Mouse (Mus musculus) heart, embryonic 11.5 days (tissue): ENCODE measurements around the gene Gm49336. TPM values are rescaled to one million over a fixed set of nuclear protein-coding genes. Genes with fewer than 3 reads are reported as not detected.

Source experiments
- ATAC-seq: fragments of 200-750 bp; cut with Nextera tagmentation; replicated peaks from 2 replicates; pipeline ENCODE4 v1.8.0; 2017; ENCODE audit warnings: moderate library complexity; ENCODE audit not compliant: insufficient number of reproducible peaks, low FRiP score, low TSS enrichment
- H3K27ac ChIP-seq: fragments of 300-500 bp; sonication (generic); 2 replicates; pipeline ENCODE4 v1.5.1; 2014; ENCODE audit warnings: mild to moderate bottlenecking, low read depth, low read length
- H3K27me3 ChIP-seq: fragments of 300-500 bp; sonication (generic); 2 replicates; pipeline ENCODE4 v1.6.1; 2014; ENCODE audit warnings: mild to moderate bottlenecking, low read length, mixed read lengths; ENCODE audit not compliant: control insufficient read depth, insufficient read depth
- H3K36me3 ChIP-seq: fragments of 300-500 bp; sonication (generic); 2 replicates; pipeline ENCODE4 v1.6.1; 2014; ENCODE audit warnings: mild to moderate bottlenecking, low read length, moderate library complexity, mixed read lengths; ENCODE audit not compliant: control insufficient read depth, insufficient read depth
- H3K4me1 ChIP-seq: fragments of 300-500 bp; sonication (generic); 2 replicates; pipeline ENCODE4 v1.6.1; 2014; ENCODE audit warnings: low read length; ENCODE audit not compliant: control insufficient read depth, insufficient read depth
- H3K4me2 ChIP-seq: fragments of 300-500 bp; sonication (generic); 2 replicates; pipeline ENCODE4 v1.6.1; 2014; ENCODE audit warnings: mild to moderate bottlenecking, moderate library complexity
- H3K4me3 ChIP-seq: fragments of 300-500 bp; sonication (generic); 2 replicates; pipeline ENCODE4 v1.5.1; 2014; ENCODE audit warnings: low read depth, low read length
- H3K9ac ChIP-seq: fragments of 300-500 bp; sonication (generic); 2 replicates; pipeline ENCODE4 v1.6.1; 2014; ENCODE audit warnings: mild to moderate bottlenecking, low read depth, low read length, moderate library complexity
- H3K9me3 ChIP-seq: fragments of 300-500 bp; sonication (generic); replicated peaks from 2 replicates; pipeline ENCODE4 v1.6.1; 2016; ENCODE audit warnings: low read length; ENCODE audit not compliant: control insufficient read depth
- WGBS: fragments of 180-500 bp; shearing (Covaris S2); extraction: QIAGEN DNeasy Blood & Tissue Kit; methylation state at CpG from one replicate; pipeline ENCODE4 v1.1.7; 2014; ENCODE audit not compliant: insufficient replicate concordance; 5-methylcytosine and 5-hydroxymethylcytosine counted together
- polyA plus RNA-seq: library from polyadenylated mRNA; unstranded; fragments of >200 nt; fragmentation: Nextera tagmentation; extraction: Ambion mirVana; gene quantifications from 2 replicates; pipeline ENCODE4 v1.2.1, GENCODE M21; 2014

Gm49336 gene
- polyA plus RNA-seq, 1 experiment from 2014 or later = 50.6 TPM

DNA sequence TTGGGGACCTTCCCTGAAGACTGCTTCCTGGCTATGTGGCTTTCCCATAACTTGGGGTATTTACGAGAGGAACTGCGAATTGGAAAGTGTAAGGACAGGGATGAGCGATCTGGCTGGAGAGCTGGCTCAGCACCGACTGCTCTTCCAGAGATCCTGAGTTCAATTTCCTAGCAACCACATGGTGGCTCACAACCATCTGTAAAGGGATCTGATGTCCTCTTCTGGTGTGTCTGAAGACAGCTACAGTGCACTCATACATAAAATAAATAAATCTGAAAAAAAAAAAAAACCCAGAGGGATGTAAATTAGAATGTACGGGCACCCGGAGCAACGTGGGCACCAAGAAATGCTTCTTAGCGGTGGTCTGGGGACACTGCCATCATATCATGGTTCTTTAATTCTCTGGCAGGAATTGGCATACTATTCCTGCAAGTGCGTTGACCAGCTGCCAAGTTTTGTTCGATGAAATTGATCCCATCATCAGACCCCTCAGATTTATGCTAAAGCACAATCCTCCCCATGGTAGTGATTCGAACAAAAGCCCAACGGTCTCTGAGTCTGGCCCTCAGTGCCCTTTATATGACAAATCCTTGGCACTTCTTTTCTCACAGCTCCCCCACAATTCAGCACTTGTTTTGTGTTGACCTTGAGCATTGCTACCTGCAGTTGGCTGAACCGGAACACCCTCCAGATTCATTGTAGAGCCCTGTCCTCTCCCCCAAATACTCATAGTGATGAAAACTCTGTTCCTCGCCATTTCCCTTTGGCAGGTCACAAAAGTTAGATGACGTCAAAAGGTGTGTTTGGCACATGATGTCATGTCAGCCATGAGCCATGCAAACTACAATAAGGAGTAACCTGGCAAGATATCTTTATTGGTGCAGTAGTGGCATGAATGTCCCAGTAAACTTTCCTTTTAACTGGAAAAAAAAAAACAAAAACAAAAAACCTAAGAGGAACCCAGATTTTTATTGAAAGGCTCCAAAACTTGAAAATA lies 995 bp upstream of the Gm49336 start:
- Histone ChIP-seq H3K4me2 (peak overlapping the region; percentile 83), H3K4me3 (peak overlapping the region; percentile 89), H3K4me1 (peaks cover 9% of the 10 kb centered on the region), H3K9me3 (no peaks in the 10 kb centered on the region), H3K27ac (peak overlapping the region; percentile 78), H3K36me3 (no peaks in the 10 kb centered on the region), H3K27me3 (no peaks in the 10 kb centered on the region), H3K9ac (peak overlapping the region; percentile 81)
- WGBS = 24% methylated on average over 15 of the region's 15 CpGs
- ATAC-seq = no peak

DNA sequence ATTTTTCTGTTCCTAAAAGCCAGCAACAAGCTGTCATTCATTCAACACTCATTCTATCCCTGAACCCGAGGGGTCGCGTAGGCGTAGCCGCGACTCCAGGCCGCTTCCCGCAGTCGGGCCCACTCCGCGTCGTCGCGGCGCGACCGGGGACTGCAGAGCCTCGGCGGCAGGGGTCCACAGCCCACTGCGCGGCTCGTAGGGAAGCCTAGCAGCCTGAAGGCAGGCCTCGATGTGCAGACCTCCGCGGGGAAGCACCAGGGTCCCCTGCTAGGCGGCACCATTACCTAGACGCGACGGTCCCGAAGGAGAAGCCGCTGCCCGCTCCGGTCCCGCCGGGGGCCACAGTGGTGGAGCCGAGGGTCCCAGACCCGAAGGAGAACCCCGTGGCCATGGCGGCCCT lies 428 bp downstream of the Gm49336 start:
- Histone ChIP-seq H3K4me1 (peaks cover 9% of the 10 kb centered on the region), H3K36me3 (no peaks in the 10 kb centered on the region), H3K4me3 (peak overlapping the region; percentile 89), H3K9ac (peak overlapping the region; percentile 97), H3K27ac (peak overlapping the region; percentile 78), H3K9me3 (no peaks in the 10 kb centered on the region), H3K4me2 (peak overlapping the region; percentile 85), H3K27me3 (no peaks in the 10 kb centered on the region)
- peak; percentile 69 for ATAC-seq
- WGBS = under 1% methylated on average over 39 of the region's 39 CpGs

DNA sequence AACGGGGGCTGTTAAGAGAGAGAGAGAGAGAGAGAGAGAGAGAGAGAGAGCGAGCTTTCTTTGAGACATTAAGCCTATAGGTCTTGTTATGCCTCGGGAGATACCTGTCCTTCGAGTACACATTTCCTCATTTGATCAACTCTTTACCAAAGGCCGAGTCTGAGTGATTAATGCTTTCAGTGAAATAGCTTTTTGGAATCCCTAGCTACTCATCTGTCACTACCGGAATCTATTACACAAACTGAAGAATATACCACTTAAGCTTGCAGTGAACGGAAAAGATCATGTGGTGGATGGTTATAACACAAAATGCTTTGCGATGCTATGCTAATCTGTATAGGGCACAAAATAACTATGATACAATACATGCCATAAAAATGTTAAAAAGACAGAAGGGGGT lies 941 bp downstream of the Gm49336 start:
- Histone ChIP-seq H3K27me3 (no peaks in the 10 kb centered on the region), H3K9me3 (no peaks in the 10 kb centered on the region), H3K36me3 (no peaks in the 10 kb centered on the region), H3K4me2 (peak overlapping the region; percentile 85), H3K4me1 (peaks cover 9% of the 10 kb centered on the region), H3K27ac (no peak overlapping the region), H3K9ac (peak overlapping the region; percentile 97), H3K4me3 (peak overlapping the region; percentile 89)
- ATAC-seq = no peak
- 20% methylated on average over 8 of the region's 8 CpGs for WGBS

DNA sequence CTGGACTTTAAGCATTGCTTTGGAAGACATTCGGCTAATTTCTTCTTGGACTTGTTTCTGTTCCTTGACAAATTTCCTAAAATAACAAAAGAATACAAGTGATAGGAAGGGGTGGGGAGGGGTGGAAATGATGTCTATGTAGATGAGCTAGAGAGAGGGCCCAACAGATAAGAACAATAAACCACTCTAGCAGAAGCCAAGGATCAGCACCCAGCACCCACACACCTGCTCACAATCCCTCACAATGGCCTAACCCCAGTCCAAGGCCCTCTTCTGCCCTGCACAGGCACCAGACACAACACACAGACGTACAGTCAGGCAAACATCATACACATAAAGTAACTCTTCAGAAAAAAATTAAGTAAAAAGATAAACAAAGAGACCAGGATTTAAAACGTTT lies 12.8 kb downstream of the Gm49336 start:
- Histone ChIP-seq H3K4me2 (no peak overlapping the region), H3K4me1 (no peaks in the 10 kb centered on the region), H3K27me3 (no peaks in the 10 kb centered on the region), H3K36me3 (peaks cover 18% of the 10 kb centered on the region), H3K9ac (no peak overlapping the region), H3K4me3 (no peak overlapping the region), H3K27ac (no peak overlapping the region), H3K9me3 (no peaks in the 10 kb centered on the region)
- WGBS = 84% methylated on average over 3 of the region's 3 CpGs
- ATAC-seq = no peak

DNA sequence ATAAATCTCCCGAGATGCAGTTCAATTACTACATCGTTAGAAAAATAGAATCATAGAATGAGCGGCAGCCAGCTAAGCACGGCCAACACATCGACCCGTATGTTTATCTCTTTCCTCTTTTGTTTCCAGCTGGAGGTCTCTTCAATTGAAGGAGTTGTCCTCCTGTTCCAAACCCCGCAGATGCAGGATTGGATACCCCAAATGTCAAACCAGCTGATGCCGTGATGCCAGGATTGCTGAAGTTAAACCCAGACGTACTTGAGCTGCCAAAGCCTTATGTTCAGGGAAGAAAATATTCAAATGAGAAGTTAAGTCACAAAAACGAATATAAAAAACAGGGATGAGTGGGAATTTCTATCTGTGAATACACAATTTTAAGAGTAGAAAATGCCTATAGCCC lies 31.4 kb downstream of the Gm49336 start:
- Histone ChIP-seq H3K9ac (no peak overlapping the region), H3K4me3 (no peak overlapping the region), H3K27ac (no peak overlapping the region), H3K27me3 (no peaks in the 10 kb centered on the region), H3K4me1 (no peaks in the 10 kb centered on the region), H3K9me3 (no peaks in the 10 kb centered on the region), H3K36me3 (peaks cover 9% of the 10 kb centered on the region; the same call in 1 of the 2 replicates), H3K4me2 (no peak overlapping the region)
- WGBS = 87% methylated on average over 10 of the region's 10 CpGs
- no peak for ATAC-seq

DNA sequence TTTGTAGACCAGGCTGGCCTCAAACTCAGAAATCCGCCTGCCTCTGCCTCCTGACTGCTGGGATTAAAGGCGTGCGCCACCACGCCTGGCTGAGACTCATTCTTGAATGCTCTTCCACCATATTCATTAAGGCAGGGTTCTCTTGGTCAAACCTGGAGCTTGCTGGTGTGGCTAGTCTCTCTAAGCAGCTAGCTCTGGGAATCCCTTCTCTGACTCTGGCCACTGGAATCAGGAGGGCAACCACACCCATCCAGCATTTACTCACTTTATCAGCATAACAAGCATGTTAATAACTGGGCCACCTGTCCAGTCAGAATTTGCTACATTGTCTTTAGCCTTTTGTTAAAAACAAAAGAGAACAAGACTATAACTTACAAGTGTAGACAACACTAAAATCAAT lies 33.7 kb downstream of the Gm49336 start:
- Histone ChIP-seq H3K9ac (no peak overlapping the region), H3K27ac (no peak overlapping the region), H3K4me1 (no peaks in the 10 kb centered on the region), H3K9me3 (no peaks in the 10 kb centered on the region), H3K4me2 (no peak overlapping the region), H3K36me3 (peaks cover 9% of the 10 kb centered on the region; the same call in 1 of the 2 replicates), H3K27me3 (no peaks in the 10 kb centered on the region), H3K4me3 (no peak overlapping the region)
- no peak for ATAC-seq
- 95% methylated on average over 4 of the region's 4 CpGs for WGBS

DNA sequence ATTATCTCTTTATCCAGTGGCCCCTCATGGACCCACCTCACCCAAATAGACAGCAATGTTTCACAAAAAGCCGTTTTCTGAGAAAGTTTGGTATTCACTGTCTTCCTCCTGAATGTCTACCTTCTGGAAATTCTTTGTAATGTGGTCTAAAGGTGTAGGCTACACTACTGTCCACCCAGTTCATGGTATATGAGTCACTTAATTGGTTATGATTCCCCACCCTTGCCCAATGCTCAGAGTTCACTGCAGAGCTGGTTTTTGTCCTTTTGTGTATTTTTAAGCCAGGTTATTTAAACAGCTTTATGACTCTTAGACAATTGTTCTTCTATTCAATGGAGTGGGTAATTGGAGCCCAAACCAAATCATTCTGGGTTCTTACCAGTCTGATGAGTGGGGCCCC lies 35.2 kb downstream of the Gm49336 start:
- Histone ChIP-seq H3K27me3 (no peaks in the 10 kb centered on the region), H3K27ac (no peak overlapping the region), H3K4me2 (no peak overlapping the region), H3K9me3 (no peaks in the 10 kb centered on the region), H3K9ac (no peak overlapping the region), H3K4me1 (no peaks in the 10 kb centered on the region), H3K36me3 (peaks cover 9% of the 10 kb centered on the region; the same call in 1 of the 2 replicates), H3K4me3 (no peak overlapping the region)
- 77% methylated on average over 1 of the region's 1 CpGs for WGBS
- no peak for ATAC-seq

DNA sequence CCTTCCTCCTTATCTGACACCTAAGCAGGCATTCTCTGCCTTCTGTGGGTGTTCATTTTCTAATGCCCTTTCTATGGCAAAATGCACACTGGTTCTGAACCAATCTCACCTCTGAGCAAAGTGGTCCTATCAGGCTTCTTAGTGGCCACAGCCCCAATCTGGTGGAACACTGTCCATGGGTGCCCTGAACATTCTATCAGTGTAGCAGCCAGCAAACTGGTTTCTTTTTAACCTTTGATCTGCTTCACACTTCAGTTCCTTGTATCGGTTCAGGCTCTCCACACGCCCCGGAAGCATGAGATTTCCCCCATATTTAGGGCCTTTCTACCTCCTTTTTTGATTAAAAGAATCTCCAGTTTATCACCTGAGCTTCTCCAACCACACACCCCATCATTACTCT lies 36.3 kb downstream of the Gm49336 start:
- no peak overlapping the region for H3K27ac ChIP-seq
- H3K9me3 ChIP-seq = no peaks in the 10 kb centered on the region
- H3K4me2 ChIP-seq = no peak overlapping the region
- H3K4me3 ChIP-seq = no peak overlapping the region
- ATAC-seq = no peak
- peaks cover 9% of the 10 kb centered on the region; the same call in 1 of the 2 replicates for H3K36me3 ChIP-seq
- H3K9ac ChIP-seq = no peak overlapping the region
- H3K4me1 ChIP-seq = no peaks in the 10 kb centered on the region
- no peaks in the 10 kb centered on the region for H3K27me3 ChIP-seq
- WGBS = 86% methylated on average over 3 of the region's 3 CpGs
